Mouse (Mus musculus): ENCODE results near the gene Arl13a.
"Not testable (repeated sequence)": the region's sequence is repeated elsewhere in the genome, so short reads cannot be mapped to it uniquely, and the experiment has no call there.

The Arl13a gene

GRCm38 (mm10) chrX:134187201-134187600 lies at the start of gene Arl13a:
Arl13a (plus strand) TSS chrX:134187501.
- not testable (repeated sequence) for DNase-seq

GRCm38 (mm10) chrX:134140024-134140423 lies 47.3 kb upstream of the Arl13a start:
- no peak for DNase-seq

DNA sequence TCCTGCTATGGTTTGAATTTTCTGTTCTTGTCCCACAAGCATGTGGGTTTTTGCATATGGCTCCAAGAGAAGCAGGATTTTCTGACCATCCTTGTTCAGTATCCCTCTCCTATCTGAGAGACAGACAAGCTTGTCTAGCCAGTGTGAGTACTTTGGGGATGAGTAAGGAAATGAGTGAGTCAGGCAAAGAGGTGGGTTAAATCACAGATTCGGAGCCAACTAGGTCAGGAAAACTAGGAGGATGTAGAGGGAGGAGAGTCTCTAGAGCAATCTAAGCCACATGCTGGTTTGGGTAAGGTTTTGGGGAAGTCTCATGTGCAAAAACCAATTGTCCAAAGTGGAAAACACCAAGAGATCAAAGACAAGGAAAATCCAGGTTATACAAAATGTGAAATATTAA lies 45.8 kb upstream of the Arl13a start:
- no peak for DNase-seq

- DNase-seq: no peak
Observed at GRCm38 (mm10) chrX:134141986-134142385, 45.3 kb upstream of the Arl13a start.

DNA sequence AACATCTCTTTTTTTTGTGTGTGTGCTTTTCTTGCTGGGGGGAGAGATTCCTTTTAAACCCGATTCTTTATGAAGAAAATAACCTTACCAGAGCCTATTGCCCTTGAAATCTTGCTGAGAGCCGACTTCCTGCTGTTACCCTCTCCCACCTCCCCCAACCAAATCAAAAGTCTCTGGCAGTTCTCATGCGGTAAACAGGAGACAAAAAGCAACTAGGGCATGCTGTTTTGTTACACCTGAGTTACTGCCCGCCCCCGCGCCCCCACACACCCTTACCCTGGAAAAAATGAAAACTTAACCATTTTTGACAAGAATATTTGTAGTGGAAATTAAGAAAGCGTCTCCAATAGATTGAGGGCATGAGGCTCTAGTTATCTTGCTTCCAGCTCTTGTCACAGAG lies 29.1 kb upstream of the Arl13a start:
- no peak for DNase-seq

DNA sequence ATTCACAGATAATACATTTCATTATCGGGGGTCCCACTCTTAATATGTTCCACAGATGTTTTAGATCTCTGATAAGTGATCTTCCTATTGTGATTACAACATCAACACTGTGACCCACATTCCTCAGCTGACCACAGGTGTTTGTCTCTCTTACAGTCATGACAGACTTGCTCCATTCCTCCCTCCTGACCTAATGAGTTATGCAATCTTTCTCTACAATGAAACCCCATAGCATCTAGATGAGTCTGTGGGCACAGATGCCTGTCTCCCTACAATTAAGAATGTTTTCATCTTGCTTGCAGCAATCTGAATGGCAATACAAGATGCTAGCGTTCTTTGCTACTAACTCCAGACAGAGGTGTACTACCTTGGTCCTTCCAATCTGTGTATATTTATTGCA lies 26.9 kb upstream of the Arl13a start:
- DNase-seq: no peak

DNA sequence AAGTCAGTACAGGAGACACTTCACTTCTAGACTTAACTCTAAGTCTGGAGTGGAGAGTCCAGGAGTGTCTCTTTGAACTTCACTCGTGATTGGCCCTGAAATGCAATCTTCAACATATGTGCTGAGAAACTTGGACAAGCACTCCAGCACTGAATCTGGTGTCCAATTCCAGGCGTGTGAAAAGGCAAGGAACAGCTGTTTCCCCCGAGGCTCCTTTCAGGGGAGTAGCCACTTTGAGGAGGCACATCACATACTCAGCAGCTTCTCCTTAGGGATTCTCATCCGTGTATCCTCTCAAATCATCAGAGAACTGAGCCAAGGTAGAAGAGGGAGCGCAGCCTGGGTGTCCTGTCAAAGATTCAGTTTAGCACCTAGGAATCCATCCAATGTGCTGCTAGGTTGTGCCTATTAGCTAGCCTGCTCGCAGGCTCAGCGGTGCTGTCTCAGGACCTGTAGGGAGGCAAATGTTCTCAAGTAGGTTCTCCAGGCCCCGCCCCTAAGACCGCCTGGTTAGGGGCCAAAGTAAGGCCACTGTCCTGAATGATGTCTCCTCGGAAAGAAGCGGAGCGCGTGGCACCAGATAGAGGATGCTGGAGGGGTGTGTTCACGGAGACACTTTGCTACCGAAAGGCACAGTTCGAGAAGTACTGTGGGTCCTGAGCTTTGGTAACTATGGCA lies 25.1 kb upstream of the Arl13a start, which contains the start of gene Xkrx:
Gene Xkrx, minus strand, starts transcription at position 34 of the 678 bp plus-strand sequence.
- peak; percentile 14 for DNase-seq

- DNase-seq: peak; percentile 29
Observed at GRCm38 (mm10) chrX:134162826-134163225, 24.5 kb upstream of the Arl13a start.

DNA sequence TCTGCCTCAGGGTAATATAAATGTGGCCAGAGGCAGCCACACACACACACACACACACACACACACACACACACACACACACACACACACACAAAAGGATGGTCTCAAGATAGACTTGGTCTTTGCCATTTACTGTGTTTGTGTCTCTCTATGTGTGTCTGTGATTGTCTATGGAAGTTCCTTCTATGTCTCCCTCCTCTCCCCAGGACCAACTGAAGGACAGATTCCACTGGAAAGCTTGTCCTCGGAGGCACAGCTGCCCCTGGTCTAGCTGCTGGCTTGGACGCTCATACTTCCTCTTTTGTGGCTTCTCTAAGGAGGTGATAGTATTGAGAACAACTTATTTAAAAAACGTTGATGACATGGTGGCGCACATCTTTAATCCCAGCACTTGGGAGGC lies 23.8 kb upstream of the Arl13a start:
- no peak for DNase-seq

DNA sequence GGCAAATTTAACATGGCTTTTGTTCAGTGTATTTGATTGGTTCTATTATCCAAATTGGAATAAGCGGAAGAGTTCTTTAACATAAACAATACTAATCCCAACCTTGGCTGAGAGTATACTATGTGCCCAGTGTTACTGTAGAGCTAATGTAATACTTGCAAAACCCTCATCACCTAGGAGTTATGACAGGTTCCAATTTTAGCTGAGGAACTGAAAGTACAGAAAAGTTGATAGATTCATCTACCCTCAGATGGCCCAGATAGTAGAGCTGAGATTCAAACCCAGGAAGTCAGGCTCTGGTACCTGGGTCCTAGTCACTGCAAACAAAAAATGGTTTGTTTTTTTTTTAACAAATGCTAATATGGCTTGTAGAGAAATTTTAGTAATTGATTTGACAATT lies 16.7 kb upstream of the Arl13a start:
- no peak for DNase-seq

GRCm38 (mm10) chrX:134174699-134175098 lies 12.6 kb upstream of the Arl13a start:
- no peak for DNase-seq

- DNase-seq: no peak
Observed at GRCm38 (mm10) chrX:134208491-134208890, 21.2 kb downstream of the Arl13a start.

GRCm38 (mm10) chrX:134211151-134211642 lies 23.9 kb downstream of the Arl13a start:
- no peak for DNase-seq

GRCm38 (mm10) chrX:134218161-134218560 lies 30.9 kb downstream of the Arl13a start:
- DNase-seq: no peak

DNA sequence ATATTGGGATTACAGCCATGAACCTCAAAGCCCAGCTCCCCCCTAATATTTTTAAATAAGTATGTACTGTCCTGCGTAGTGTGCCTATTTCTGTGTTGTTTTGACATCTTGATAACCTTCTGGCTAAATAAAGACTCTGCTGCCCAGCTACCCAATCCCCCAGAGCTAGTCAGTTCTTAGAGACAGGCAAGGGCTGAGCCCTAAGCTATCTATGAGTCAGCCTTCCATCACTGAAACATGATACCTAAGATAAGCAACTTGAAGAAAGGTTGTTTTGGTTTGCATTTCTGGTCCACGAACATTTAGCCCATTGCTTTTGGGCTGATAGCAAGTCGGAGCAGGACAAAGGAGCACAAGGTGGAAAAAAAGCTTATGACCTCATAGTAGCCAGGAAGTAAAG lies 33.3 kb downstream of the Arl13a start:
- DNase-seq: no peak

GRCm38 (mm10) chrX:134221856-134222255 lies 34.6 kb downstream of the Arl13a start, which contains the start of gene Nox1:
Nox1 (minus strand) TSS chrX:134221956.
- no peak for DNase-seq

- DNase-seq: no peak
Observed at GRCm38 (mm10) chrX:134233048-134233447, 45.7 kb downstream of the Arl13a start.

DNA sequence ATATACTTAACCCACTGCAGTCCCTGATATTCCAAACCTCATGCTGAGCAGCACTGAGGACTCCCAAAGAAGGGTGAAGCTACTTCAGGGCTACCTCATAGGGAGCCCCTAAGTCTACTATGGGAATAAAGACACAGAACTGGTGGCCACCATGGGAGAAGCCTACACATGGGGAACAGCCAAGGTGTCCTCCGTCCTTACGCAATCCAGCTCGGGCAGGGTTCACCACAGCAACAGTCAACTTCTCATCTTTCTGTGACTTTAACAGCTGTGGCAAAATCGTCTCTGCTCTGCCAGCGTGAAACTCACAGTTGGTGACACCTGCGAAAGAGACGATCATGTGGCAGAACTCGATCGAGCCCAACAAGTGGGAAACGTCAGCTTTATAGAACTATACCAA lies 51.0 kb downstream of the Arl13a start:
- DNase-seq: no peak

- DNase-seq: no peak
Observed at GRCm38 (mm10) chrX:134245946-134246345, 58.6 kb downstream of the Arl13a start.

DNA sequence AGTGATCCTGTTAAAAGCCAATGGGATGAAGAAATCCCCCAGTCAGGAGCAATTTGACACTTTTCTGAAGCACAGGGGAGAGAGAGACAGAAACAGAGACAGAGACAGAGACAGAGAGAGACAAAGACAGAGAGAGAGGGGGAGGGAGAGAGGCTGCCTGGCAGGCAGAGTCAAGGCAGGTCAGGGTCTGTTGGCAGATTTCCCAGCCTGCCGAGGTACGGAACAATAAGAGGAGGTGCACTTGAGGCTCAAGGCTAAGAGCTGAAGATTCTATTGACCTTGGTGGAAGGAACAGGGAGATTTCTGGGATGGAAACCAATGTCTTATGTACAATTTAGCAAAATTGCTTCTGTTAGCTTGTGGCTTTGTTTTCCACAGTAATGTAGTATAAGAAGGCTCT lies 60.9 kb downstream of the Arl13a start:
- no peak for DNase-seq
